Mouse (Mus musculus) stomach, postnatal 0 days (tissue): ENCODE results near the gene Ssc4d.

Source experiments
- CTCF ChIP-seq: IDR thresholded peaks from 2 replicates; pipeline ENCODE4 v1.5.1; 2016; ENCODE audit warnings: antibody characterized with exemption, low read depth, mild to moderate bottlenecking, moderate library complexity
- EP300 ChIP-seq: optimal IDR thresholded peaks from 2 replicates; pipeline ENCODE3; 2016; ENCODE audit warnings: antibody characterized with exemption

GRCm38 (mm10) chr5:135913201-135913600, 61.1 kb downstream of the Ssc4d start:
- no peak for TF ChIP-seq CTCF
- TF ChIP-seq EP300, result no peak
